Mouse (Mus musculus) right cerebral cortex, postnatal 36 days (tissue): Measurements from ENCODE around the gene Fhdc1.

Source experiments
- DNase-seq, 2 experiments: peaks; one replicate each; pipeline ENCODE4 v3.0.0; 2022; ENCODE audit warnings: low spot score in 2 of 2, mixed read lengths in 1 of 2

The Fhdc1 gene

GRCm38 (mm10) chr3:84435288-84436043, 44.8 kb downstream of the Fhdc1 start:
- DNase-seq = no peak

DNA sequence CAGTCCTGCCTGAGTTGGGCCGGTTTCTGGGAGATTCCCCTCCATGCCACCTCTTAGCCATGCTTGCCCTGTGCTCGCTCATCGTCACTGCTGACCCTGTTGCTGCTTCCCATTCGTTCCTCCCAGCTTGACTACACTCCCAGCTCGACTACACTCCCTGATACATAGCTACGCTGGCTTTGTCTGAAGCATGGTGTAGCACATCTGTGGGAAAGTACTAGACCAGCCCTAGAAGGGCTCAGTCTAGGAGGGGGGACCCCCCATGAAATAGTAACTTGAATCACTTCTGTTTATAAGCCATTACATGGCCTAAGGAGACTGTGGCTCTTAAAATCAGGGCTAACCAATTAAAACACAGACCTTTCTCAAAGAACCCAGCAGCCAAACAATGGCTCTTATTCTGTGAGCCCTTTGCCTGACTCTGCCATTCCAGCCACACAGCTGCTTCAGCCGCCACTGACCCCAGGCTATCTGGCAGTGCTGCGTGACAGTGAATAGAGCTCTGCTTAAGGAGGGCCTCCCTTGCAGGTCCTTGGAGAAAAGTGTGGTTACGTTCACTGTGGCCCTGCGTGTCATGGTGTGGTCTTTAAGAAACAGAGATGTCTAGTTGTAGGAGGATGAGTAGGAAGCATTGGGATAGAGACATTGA, 47.3 kb downstream of the Fhdc1 start:
- DNase-seq = no peak

- DNase-seq = no peak
These were observed 49.0 kb downstream of the Fhdc1 start for GRCm38 (mm10) chr3:84431257-84431656.

GRCm38 (mm10) chr3:84430152-84430551, 50.1 kb downstream of the Fhdc1 start:
- no peak for DNase-seq

DNA sequence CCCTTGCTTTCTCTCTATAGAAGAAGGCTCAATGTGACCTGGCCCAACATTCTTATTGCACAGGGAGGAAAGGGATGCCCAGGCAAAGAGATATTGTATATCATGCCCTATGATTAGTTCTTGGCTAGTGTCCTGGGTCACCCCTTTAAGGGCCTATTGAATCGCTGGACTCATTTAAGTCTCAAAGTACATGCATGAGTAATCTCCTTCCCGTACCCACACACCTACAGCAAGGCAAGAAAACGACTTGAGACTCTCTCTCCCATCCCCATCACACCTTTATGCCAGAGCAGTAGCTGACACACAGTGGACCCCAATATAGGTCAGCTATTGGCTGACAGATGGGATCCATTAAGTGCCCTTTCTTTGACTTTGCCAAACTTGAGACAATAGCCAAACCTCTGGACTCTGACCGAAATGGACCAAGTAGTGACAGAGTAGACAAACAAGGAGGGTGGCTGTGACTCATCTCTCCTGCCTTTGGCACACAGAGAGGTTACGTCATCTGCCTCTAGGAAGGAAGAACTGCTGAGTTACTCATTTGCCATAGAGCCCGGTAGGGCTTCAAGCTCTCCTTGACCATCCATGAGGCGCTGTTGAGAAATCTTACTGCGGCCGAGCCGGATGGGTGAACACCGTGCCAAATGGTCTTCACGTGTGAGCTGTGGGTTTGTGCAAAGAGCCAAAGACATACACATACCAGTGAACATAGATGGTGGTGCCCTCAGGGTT, 51.1 kb downstream of the Fhdc1 start:
- peak in 1 of 2 experiments; percentile 16 for DNase-seq

GRCm38 (mm10) chr3:84427779-84428178, 52.5 kb downstream of the Fhdc1 start:
- no peak for DNase-seq

- peak; percentile 24 to 52 for DNase-seq
These were observed 57.9 kb downstream of the Fhdc1 start for GRCm38 (mm10) chr3:84422340-84422739.

DNA sequence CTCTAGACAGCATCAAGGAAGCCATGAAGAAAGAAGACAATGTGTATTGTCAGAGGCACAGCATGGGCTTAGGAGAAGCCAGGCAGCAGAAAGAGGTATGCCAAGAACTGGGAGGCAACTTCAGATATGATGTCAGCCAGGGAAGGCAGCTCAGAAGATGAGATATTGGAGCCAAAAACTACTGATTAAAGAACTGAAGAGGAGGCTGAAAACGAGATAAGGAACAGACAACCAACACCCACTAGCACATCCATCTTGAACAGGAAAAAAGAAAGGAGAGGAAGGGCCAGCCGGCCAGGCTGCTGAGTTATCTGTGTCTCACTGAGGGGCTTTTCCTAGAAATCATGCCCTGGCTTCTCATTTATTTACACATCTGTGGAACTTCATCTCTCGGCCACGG, 66.4 kb downstream of the Fhdc1 start:
- no peak for DNase-seq

- no peak for DNase-seq
These were observed 67.3 kb downstream of the Fhdc1 start for GRCm38 (mm10) chr3:84412920-84413319.

- no peak for DNase-seq
These were observed 70.8 kb downstream of the Fhdc1 start for GRCm38 (mm10) chr3:84409474-84409862.

- no peak for DNase-seq
These were observed 71.3 kb downstream of the Fhdc1 start for GRCm38 (mm10) chr3:84408756-84409473.

DNA sequence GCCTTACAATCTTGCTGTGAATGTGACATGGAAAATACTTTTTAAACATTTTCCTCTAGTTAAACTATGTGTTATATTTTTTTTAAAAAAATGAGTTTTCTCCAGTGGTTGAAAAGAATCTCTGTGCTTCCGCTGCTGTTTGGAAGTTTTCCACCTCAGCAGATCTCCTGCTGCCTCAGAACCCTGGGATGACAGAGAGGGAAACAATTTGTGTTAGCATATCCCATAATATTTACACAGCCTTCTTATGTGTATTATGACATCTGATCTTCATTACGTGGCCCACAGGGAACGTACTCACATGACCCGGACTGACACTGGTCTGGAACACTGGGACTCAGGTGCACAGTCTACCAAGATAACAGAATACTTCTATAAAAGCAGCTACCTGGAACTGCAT, 74.7 kb downstream of the Fhdc1 start:
- DNase-seq = no peak

DNA sequence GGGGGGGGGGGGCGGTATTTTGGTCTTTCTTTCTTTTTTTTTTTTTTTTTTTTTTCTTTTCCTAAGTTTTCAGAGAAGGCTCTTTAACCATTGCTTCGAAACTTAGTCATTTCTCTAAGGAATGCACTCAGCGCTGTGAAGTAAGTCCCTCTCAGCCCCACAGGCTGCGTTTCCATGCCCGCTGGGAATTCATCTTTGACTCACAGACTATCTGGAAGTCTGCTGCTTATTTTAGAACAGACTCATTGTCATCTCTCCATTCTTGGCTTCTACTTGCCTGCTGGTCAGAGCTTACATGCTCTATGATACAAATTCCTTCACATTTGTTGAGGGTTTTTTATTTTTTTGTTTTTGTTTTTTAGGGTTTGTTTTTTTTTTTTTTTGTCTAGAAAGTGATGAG, 76.8 kb downstream of the Fhdc1 start:
- no peak for DNase-seq

DNA sequence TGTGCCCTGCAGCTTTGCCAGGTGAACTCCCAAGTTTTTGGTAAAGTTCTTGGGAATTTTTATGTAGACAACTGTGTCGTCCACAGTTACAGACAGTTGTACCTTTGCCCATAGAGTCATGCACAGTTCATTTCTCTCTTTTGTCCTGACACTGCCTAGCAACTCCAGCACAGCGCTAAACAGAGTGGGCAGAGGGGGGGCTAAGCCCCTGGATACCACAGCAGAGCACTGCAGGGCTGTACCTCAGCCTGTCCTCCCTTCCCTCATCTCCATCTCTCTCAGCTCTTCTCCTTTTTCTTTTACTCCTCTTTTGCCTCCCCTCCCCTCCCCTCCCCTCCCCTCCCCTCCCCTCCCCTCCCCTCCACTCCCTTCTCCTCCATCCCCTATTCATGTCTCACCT, 77.5 kb downstream of the Fhdc1 start:
- DNase-seq = no peak

- DNase-seq = no peak
These were observed 82.3 kb downstream of the Fhdc1 start for GRCm38 (mm10) chr3:84397976-84398375.

DNA sequence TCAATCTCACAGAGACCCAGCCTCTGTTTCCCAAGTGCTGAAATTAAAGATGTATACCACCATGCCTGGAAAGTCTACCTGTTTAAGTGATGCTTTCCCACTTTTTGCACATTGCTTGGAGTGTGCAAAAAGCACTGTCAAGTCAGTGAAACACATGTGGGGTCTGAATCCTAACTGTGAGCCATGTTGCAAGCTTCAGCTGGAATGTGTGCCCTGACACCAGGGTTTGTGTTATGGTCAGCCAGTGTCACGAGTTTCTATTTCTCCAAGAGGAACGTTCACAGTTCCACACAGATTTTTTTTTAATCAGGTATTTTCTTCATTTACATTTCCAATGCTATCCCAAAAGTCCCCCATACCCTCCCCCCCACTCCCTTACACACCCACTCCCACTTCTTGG, 84.0 kb downstream of the Fhdc1 start:
- DNase-seq = no peak

- DNase-seq = no peak
These were observed 84.4 kb downstream of the Fhdc1 start for GRCm38 (mm10) chr3:84395840-84396239.

DNA sequence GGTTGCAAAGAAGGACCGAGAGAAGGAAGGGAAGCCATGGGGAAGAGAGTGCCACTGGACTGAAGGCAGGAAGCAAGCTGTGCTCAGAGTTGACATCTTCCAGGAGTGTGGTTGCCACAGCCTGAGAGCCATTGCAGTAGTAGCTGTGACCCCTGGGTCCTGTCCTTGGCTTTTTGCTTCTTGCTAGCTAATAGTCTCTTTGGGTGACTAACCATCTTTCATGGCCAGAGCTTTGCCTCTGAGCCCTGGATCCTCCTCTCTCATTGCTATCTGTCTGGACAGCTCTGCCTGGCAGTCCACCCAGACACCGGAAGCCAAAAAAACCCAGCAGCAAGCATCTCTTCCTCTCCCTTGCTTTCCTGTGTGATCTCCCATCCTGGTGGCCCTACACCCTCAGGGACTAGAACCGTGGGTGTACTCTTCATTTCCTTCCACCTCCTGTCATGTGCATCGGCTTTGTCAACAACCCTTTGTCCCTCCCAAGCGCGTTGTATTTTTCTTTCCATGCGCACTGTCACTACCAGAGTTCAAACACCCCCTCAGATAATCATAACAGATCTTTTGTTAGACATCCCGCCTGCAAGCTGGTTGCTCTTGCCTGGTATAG, 85.3 kb downstream of the Fhdc1 start:
- no peak for DNase-seq
